8 mouse cellular contexts compared by ENCODE assay signal in genomic region chr11:93994531-93994930, GRCm38 (mm10). TPM values are rescaled to one million over a fixed set of nuclear protein-coding genes. Genes with fewer than 3 reads are reported as not detected.
A peak's percentile ranks its signal among the peaks of the same experiment; 100 is the strongest.
DNase-seq lines count a peak whose midpoint lies in the region; ATAC-seq and TF ChIP-seq lines count a peak whose summit lies in the region.

No protein-coding gene starts in this region.

- no peaks in the 10 kb centered on the region for H3K27me3 ChIP-seq in embryonic facial prominence, embryonic 15.5 days
- no peaks in the 10 kb centered on the region for H3K27me3 ChIP-seq in intestine, embryonic 15.5 days (replicated peaks)
- no peaks in the 10 kb centered on the region for H3K27me3 ChIP-seq in midbrain, postnatal 0 days (ENCODE audit: insufficient read depth, low read length)

- DNase-seq in lung, adult 2 months = no peak
- no peak for DNase-seq in lung, adult 18-20 months
- no peak for DNase-seq in midbrain, postnatal 0 days (ENCODE audit: low spot score)
- no peak for DNase-seq in gastrocnemius, postnatal 4 days (ENCODE audit: low spot score in 2 of 2)
- no peak for DNase-seq in ovary, postnatal 14 days (ENCODE audit: low spot score)
- no peak for DNase-seq in left cerebral cortex, adult 18-20 months (ENCODE audit: low spot score in 2 of 2)

- H3K4me1 ChIP-seq in lung, adult 2 months (ENCODE audit: control insufficient read depth, insufficient read depth, low read length) = peaks cover 13% of the 10 kb centered on the region
- H3K4me1 ChIP-seq in embryonic facial prominence, embryonic 15.5 days = peaks cover 26% of the 10 kb centered on the region
- peaks cover 15% of the 10 kb centered on the region for H3K4me1 ChIP-seq in intestine, embryonic 15.5 days (replicated peaks)
- peaks cover 22% of the 10 kb centered on the region for H3K4me1 ChIP-seq in midbrain, postnatal 0 days (ENCODE audit: insufficient read depth, low read length)

- peak overlapping the region; percentile 99 for H3K27ac ChIP-seq in embryonic facial prominence, embryonic 15.5 days (replicated peaks)
- H3K27ac ChIP-seq in intestine, embryonic 15.5 days = peak overlapping the region; percentile 99
- H3K27ac ChIP-seq in midbrain, postnatal 0 days (ENCODE audit: low read depth, low read length) = peak overlapping the region; percentile 94

- H3K4me3 ChIP-seq in lung, adult 2 months (replicated peaks; ENCODE audit: extremely low read depth, low read depth, low read length) = peak overlapping the region; percentile 35
- H3K4me3 ChIP-seq in embryonic facial prominence, embryonic 15.5 days (replicated peaks) = peak overlapping the region; percentile 96
- H3K4me3 ChIP-seq in intestine, embryonic 15.5 days (replicated peaks) = peak overlapping the region; percentile 97
- peak overlapping the region; percentile 96; the same call in 1 of the 2 replicates for H3K4me3 ChIP-seq in midbrain, postnatal 0 days (ENCODE audit: low read depth, low read length)

- peak overlapping the region; percentile 82 for H3K4me2 ChIP-seq in embryonic facial prominence, embryonic 15.5 days (replicated peaks)
- peak overlapping the region; percentile 89 for H3K4me2 ChIP-seq in intestine, embryonic 15.5 days (replicated peaks)
- peak overlapping the region; percentile 92 for H3K4me2 ChIP-seq in midbrain, postnatal 0 days (ENCODE audit: low read depth, low read length, poor library complexity, severe bottlenecking)

- H3K36me3 ChIP-seq in embryonic facial prominence, embryonic 15.5 days = no peaks in the 10 kb centered on the region
- H3K36me3 ChIP-seq in intestine, embryonic 15.5 days = no peaks in the 10 kb centered on the region
- H3K36me3 ChIP-seq in midbrain, postnatal 0 days (ENCODE audit: insufficient read depth, low read length) = no peaks in the 10 kb centered on the region; the same call in 1 of the 2 replicates

- TF ChIP-seq CTCF in lung, adult 2 months (IDR thresholded peaks at IDR 0.05; ENCODE audit: insufficient read depth, low read length) = no peak
- no peak for TF ChIP-seq CTCF in midbrain, postnatal 0 days (IDR thresholded peaks at IDR 0.05)

- H3K9ac ChIP-seq in embryonic facial prominence, embryonic 15.5 days = no peak overlapping the region
- H3K9ac ChIP-seq in intestine, embryonic 15.5 days = peak overlapping the region; percentile 73; the same call in 1 of the 2 replicates
- H3K9ac ChIP-seq in midbrain, postnatal 0 days (replicated peaks; ENCODE audit: low read length, poor library complexity, severe bottlenecking) = no peak overlapping the region; the same call in 1 of the 2 replicates

- ATAC-seq in embryonic facial prominence, embryonic 15.5 days (ENCODE audit: insufficient number of reproducible peaks, low FRiP score, low TSS enrichment, low read depth) = no peak
- no peak for ATAC-seq in intestine, embryonic 15.5 days
- no peak for ATAC-seq in midbrain, postnatal 0 days (ENCODE audit: low FRiP score)

- H3K9me3 ChIP-seq in embryonic facial prominence, embryonic 15.5 days (replicated peaks) = no peaks in the 10 kb centered on the region
- no peaks in the 10 kb centered on the region for H3K9me3 ChIP-seq in intestine, embryonic 15.5 days
- H3K9me3 ChIP-seq in midbrain, postnatal 0 days (ENCODE audit: low read length) = no peaks in the 10 kb centered on the region

- no peak for TF ChIP-seq POLR2A in lung, adult 2 months (IDR thresholded peaks at IDR 0.05; ENCODE audit: borderline replicate concordance, extremely low read depth, low read depth, low read length)

- WGBS in lung, adult 2 months = 26% methylated on average over 5 of the region's 5 CpGs
- WGBS in embryonic facial prominence, embryonic 15.5 days = 54% methylated on average over 5 of the region's 5 CpGs
- 60% methylated on average over 5 of the region's 5 CpGs for WGBS in intestine, embryonic 15.5 days
- 63% methylated on average over 5 of the region's 5 CpGs for WGBS in midbrain, postnatal 0 days

RNA-seq across cellular contexts. Expression of gene Spag9, which starts 1.4 kb away (rescaled TPM):
- polyA plus RNA-seq in lung, adult 2 months (2012; rRNA removed) = 23.1 and 33.9 TPM in 2 replicates
- 43.4 and 51.5 TPM in 2 replicates for polyA plus RNA-seq in embryonic facial prominence, embryonic 15.5 days (2015; fragmentation: Nextera tagmentation; extraction: Ambion mirVana)
- polyA plus RNA-seq in intestine, embryonic 15.5 days (2015; fragmentation: Nextera tagmentation; extraction: Ambion mirVana) = 30.7 and 31.5 TPM in 2 replicates
- total RNA-seq in midbrain, postnatal 0 days (2014; rRNA removed) = 131 and 161 TPM in 2 replicates
- 66.8 and 80.7 TPM in 2 replicates for polyA plus RNA-seq in midbrain, postnatal 0 days (2015; fragmentation: Nextera tagmentation; extraction: Ambion mirVana)
- 100 to 1,000 TPM; 132 to 149 TPM for total RNA-seq in gastrocnemius, postnatal 4 days (2021)
- 100 to 1,000 TPM; 267 to 275 TPM for total RNA-seq in left cerebral cortex, adult 18-20 months (2021)

RNA-seq across cellular contexts. Expression of gene Nme1, which starts 26.2 kb away (rescaled TPM):
- polyA plus RNA-seq in lung, adult 2 months (2012; rRNA removed) = 42.7 and 73.7 TPM in 2 replicates
- 107 and 127 TPM in 2 replicates for polyA plus RNA-seq in embryonic facial prominence, embryonic 15.5 days (2015; fragmentation: Nextera tagmentation; extraction: Ambion mirVana)
- 162 and 174 TPM in 2 replicates for polyA plus RNA-seq in intestine, embryonic 15.5 days (2015; fragmentation: Nextera tagmentation; extraction: Ambion mirVana)
- total RNA-seq in midbrain, postnatal 0 days (2014; rRNA removed) = 46.2 and 66.9 TPM in 2 replicates
- 383 and 424 TPM in 2 replicates for polyA plus RNA-seq in midbrain, postnatal 0 days (2015; fragmentation: Nextera tagmentation; extraction: Ambion mirVana)
- total RNA-seq in gastrocnemius, postnatal 4 days (2021) = 10 to 100 TPM; 27.7 to 28.5 TPM
- total RNA-seq in left cerebral cortex, adult 18-20 months (2021) = 100 to 1,000 TPM; 108 to 123 TPM

RNA-seq across cellular contexts. Expression of gene Gm20390, which starts 26.4 kb away (rescaled TPM):
- 8.2 and 8.5 TPM in 2 replicates for polyA plus RNA-seq in lung, adult 2 months (2012; rRNA removed)
- 322 TPM in 2 replicates for polyA plus RNA-seq in embryonic facial prominence, embryonic 15.5 days (2015; fragmentation: Nextera tagmentation; extraction: Ambion mirVana)
- 432 and 477 TPM in 2 replicates for polyA plus RNA-seq in intestine, embryonic 15.5 days (2015; fragmentation: Nextera tagmentation; extraction: Ambion mirVana)
- total RNA-seq in midbrain, postnatal 0 days (2014; rRNA removed) = 61.1 and 113 TPM in 2 replicates
- polyA plus RNA-seq in midbrain, postnatal 0 days (2015; fragmentation: Nextera tagmentation; extraction: Ambion mirVana) = 370 and 379 TPM in 2 replicates
- 10 to 100 TPM; 39.1 to 42.8 TPM for total RNA-seq in gastrocnemius, postnatal 4 days (2021)
- total RNA-seq in left cerebral cortex, adult 18-20 months (2021) = 100 to 1,000 TPM; 105 to 113 TPM

RNA-seq across cellular contexts. Expression of gene Nme2, which starts 38.5 kb away (rescaled TPM):
- 107 and 124 TPM in 2 replicates for polyA plus RNA-seq in lung, adult 2 months (2012; rRNA removed)
- 297 and 323 TPM in 2 replicates for polyA plus RNA-seq in embryonic facial prominence, embryonic 15.5 days (2015; fragmentation: Nextera tagmentation; extraction: Ambion mirVana)
- 311 and 348 TPM in 2 replicates for polyA plus RNA-seq in intestine, embryonic 15.5 days (2015; fragmentation: Nextera tagmentation; extraction: Ambion mirVana)
- 237 and 286 TPM in 2 replicates for total RNA-seq in midbrain, postnatal 0 days (2014; rRNA removed)
- polyA plus RNA-seq in midbrain, postnatal 0 days (2015; fragmentation: Nextera tagmentation; extraction: Ambion mirVana) = 139 and 145 TPM in 2 replicates
- 100 to 1,000 TPM; 580 to 658 TPM for total RNA-seq in gastrocnemius, postnatal 4 days (2021)
- 10 to 100 TPM; 65.5 to 77.6 TPM for total RNA-seq in left cerebral cortex, adult 18-20 months (2021)

Comparison
In these comparisons a context has a peak if more than half of its experiments do, and no peak if none do; other contexts are left out.
1. H3K4me3 ChIP-seq: peak in every context shown above with its lines; median percentile 97 in intestine, embryonic 15.5 days; 96 in embryonic facial prominence, embryonic 15.5 days; 96 in midbrain, postnatal 0 days; 35 in lung, adult 2 months.
2. RNA of gene Gm20390, which starts 26.4 kb away (polyA plus RNA-seq): 432 to 477 TPM in intestine, embryonic 15.5 days, 370 to 379 TPM in midbrain, postnatal 0 days and 322 TPM in embryonic facial prominence, embryonic 15.5 days; 8.2 to 8.5 TPM in lung, adult 2 months; every median in the first group is over 10 times any median in the second.
3. Peak in every context shown above with its lines, with median percentiles within 50 percentile points of each other: H3K27ac ChIP-seq and H3K4me2 ChIP-seq.